Mouse (Mus musculus): ENCODE results near the gene Supt16.

GRCm38 (mm10) chr14:52189519-52189918 lies 7.7 kb downstream of the Supt16 start:
- no peak for TF ChIP-seq CTCF (IDR thresholded peaks at IDR 0.05; ENCODE audit: borderline replicate concordance, insufficient read depth, low read length)
- TF ChIP-seq POLR2A (IDR thresholded peaks at IDR 0.05; ENCODE audit: low read depth, low read length) = no peak
